Mouse (Mus musculus) neutrophil, adult 59 days (primary cell): ENCODE measurements around the gene Olfr969. TPM values are rescaled to one million over a fixed set of nuclear protein-coding genes. Genes with fewer than 3 reads are reported as not detected.

Experiments
- total RNA-seq, 2 experiments: library from RNA; stranded (reverse); gene quantifications; 1 replicate in 1 of 2; 2 replicates in 1 of 2; pipeline ENCODE4 v1.2.4; 2023

The Olfr969 gene
- total RNA-seq: not detected

DNA sequence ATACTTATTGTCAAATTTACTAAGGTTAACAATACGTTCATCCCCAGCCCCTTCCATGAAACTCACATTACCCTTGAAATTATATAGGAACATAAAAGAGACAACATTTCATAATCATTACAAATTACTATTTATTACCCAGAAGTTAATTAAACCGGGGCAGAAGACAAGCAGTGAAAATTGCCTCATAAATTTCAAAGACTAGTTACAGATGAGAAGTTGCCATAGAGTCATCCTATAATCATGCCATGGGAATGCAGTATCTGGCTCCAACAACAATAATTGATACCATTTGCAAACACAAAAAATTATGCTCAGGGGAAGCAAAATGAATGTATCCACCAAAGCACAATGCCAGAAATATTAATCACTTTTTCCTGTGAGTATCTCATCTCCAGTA, at the start of gene Olfr969:
Gene Olfr969 (plus strand): TSS at position 388 of the 400 bp plus-strand sequence.

DNA sequence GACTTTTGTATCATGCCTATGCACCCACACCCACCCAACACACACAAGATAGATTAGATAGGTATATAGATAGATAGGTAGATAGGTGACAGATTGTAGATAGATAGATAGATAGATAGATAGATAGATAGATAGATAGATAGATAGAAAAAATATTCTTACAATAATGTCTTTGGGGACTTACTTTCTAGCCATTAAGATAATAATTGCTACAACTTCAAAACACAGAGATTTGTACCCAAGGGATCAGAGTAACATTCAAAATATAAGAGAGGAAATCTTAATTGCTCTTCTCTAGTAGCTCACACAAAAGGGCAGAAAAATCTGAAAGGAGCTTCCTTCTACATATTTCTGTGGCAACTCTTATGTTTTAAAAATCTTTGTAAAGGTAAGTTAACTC, 44.8 kb upstream of the Olfr969 start, which contains the start of gene Olfr967:
Gene Olfr967 (plus strand): TSS at position 301 of the 400 bp plus-strand sequence.

DNA sequence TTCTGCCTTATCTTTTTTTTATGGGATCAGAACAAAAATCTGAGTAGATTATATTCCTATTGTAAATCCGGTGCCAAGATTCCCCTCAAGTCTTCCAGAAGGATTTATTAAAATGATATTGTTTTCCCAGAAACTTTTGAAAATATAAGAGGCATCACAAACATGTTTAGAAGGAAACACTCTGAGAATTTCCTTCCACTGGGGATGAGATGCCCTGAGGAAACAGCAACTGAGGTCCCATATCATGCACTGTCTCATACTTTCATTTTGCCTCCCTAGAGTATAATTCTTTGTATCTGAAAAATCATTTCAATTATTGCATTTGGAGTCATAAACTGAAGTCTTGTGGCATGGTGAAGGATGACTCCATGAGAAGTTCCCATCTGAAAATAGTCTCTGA, 7.6 kb upstream of the Olfr969 start, which contains the start of gene Olfr968:
Gene Olfr968 (minus strand): TSS at position 101 of the 400 bp plus-strand sequence.

DNA sequence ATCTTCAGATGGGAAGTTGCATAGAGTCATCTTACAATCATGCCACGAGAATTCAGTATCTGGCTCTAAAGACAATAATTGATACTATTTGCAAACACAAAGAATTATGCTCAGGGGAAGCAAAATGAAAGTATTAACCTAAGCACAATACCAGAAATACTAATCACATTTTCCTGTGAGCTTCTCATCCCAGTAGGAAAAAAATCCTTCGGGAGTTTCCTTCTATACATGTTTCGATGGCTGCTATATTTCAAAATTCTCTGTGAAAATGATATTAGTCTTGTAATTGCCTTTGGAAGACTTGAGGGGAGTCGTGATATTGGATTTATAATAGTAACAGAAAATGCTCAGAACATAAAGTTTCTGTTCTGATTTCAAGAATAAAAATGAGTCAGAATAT, 17.8 kb downstream of the Olfr969 start, which contains the start of gene Olfr970:
Gene Olfr970 (plus strand): TSS at position 301 of the 400 bp plus-strand sequence.

DNA sequence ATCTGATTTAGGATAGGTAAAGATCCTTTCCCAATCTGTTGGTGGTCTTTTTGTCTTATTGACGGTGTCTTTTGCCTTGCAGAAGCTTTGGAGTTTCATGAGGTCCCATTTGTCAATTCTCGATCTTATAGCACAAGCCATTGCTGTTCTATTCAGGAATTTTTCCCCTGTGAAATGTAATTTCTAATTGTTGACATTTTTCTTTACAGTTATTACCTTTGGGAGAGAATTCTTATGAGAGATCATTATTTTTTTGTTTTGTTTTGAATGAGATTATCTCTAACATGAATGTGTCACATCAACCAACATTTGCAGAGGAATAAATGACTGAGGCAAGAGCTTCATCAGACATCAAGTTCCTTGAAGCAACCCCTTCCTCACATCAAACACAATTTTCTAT, 45.8 kb downstream of the Olfr969 start, which contains the start of gene Olfr971:
Gene Olfr971 (plus strand): TSS at position 301 of the 400 bp plus-strand sequence.

Other genes with a start within 250 kb of the Olfr969 start
- not detected for gene Olfr958, start 236.9 kb upstream of the Olfr969 start, total RNA-seq
- not detected for gene Olfr959, start 215.4 kb upstream of the Olfr969 start, total RNA-seq
- not detected for gene AW551984, start 186.5 kb upstream of the Olfr969 start, total RNA-seq
- gene Olfr148, start 180.3 kb upstream of the Olfr969 start, total RNA-seq: not detected
- gene Olfr960, start 169.6 kb upstream of the Olfr969 start, total RNA-seq: not detected
- not detected for gene Olfr961, start 145.9 kb upstream of the Olfr969 start, total RNA-seq
- not detected for gene Olfr963, start 123.7 kb upstream of the Olfr969 start, total RNA-seq
- gene Olfr149, start 83.8 kb upstream of the Olfr969 start, total RNA-seq: not detected
- gene Olfr965, start 79.6 kb upstream of the Olfr969 start, total RNA-seq: not detected
- not detected for gene Olfr150, start 60.0 kb upstream of the Olfr969 start, total RNA-seq
- gene Olfr967, start 44.7 kb upstream of the Olfr969 start, total RNA-seq: not detected
- gene Olfr968, start 7.7 kb upstream of the Olfr969 start, total RNA-seq: not detected
- gene Olfr970, start 17.9 kb downstream of the Olfr969 start, total RNA-seq: not detected
- gene Olfr971, start 45.9 kb downstream of the Olfr969 start, total RNA-seq: not detected
- not detected for gene Olfr972, start 75.5 kb downstream of the Olfr969 start, total RNA-seq
- under 1 TPM in 1 of 2 experiments, not detected in 1; 0.40 TPM for gene Olfr229, start 116.4 kb downstream of the Olfr969 start, total RNA-seq
- gene Olfr974, start 146.6 kb downstream of the Olfr969 start, total RNA-seq: not detected
- gene Olfr975, start 161.1 kb downstream of the Olfr969 start, total RNA-seq: not detected
- not detected for gene Olfr976, start 170.2 kb downstream of the Olfr969 start, total RNA-seq
- gene Olfr978, start 201.2 kb downstream of the Olfr969 start, total RNA-seq: not detected
- gene Olfr979, start 212.5 kb downstream of the Olfr969 start, total RNA-seq: not detected
- not detected for gene Olfr980, start 218.6 kb downstream of the Olfr969 start, total RNA-seq
- not detected for gene Olfr981, start 230.5 kb downstream of the Olfr969 start, total RNA-seq